Mouse (Mus musculus) lung, postnatal 0 days (tissue): Measurements from ENCODE around the gene Trappc3l. TPM values are rescaled to one million over a fixed set of nuclear protein-coding genes. Genes with fewer than 3 reads are reported as not detected.
A peak's percentile ranks its signal among the peaks of the same experiment; 100 is the strongest.

Source experiments
- ATAC-seq: fragments of 200-750 bp; cut with Nextera tagmentation; 2 replicates; pipeline ENCODE4 v1.8.0; 2017; ENCODE audit warnings: moderate library complexity
- DNase-seq: peaks from one replicate; pipeline ENCODE4 v3.0.0-alpha.2; 2016; ENCODE audit warnings: low spot score
- H3K27ac ChIP-seq: fragments of 300-500 bp; sonication (generic); 2 replicates; pipeline ENCODE4 v1.5.1; 2014; ENCODE audit warnings: antibody characterized with exemption, mild to moderate bottlenecking, low read length, mixed read lengths
- H3K27me3 ChIP-seq: fragments of 300-500 bp; sonication (generic); replicated peaks from 2 replicates; pipeline ENCODE4 v1.6.1; 2014; ENCODE audit warnings: low read length, mixed read lengths; ENCODE audit not compliant: insufficient read depth
- H3K36me3 ChIP-seq: fragments of 300-500 bp; sonication (generic); 2 replicates; pipeline ENCODE4 v1.6.1; 2014; ENCODE audit warnings: low read length, mixed read lengths; ENCODE audit not compliant: insufficient read depth
- H3K4me1 ChIP-seq: fragments of 300-500 bp; sonication (generic); 2 replicates; pipeline ENCODE4 v1.6.1; 2014; ENCODE audit warnings: antibody characterized with exemption, low read depth, low read length, mixed read lengths; ENCODE audit not compliant: insufficient read depth
- H3K4me2 ChIP-seq: fragments of 300-500 bp; sonication (generic); replicated peaks from 2 replicates; pipeline ENCODE4 v1.6.1; 2014; ENCODE audit warnings: low read depth, mild to moderate bottlenecking, low read length, moderate library complexity, mixed read lengths
- H3K4me3 ChIP-seq: fragments of 300-500 bp; sonication (generic); 2 replicates; pipeline ENCODE4 v1.5.1; 2014; ENCODE audit warnings: low read depth, low read length
- H3K9ac ChIP-seq: fragments of 300-500 bp; sonication (generic); replicated peaks from 2 replicates; pipeline ENCODE4 v1.6.1; 2014; ENCODE audit warnings: low read depth, mild to moderate bottlenecking
- H3K9me3 ChIP-seq: fragments of 300-500 bp; sonication (generic); 2 replicates; pipeline ENCODE4 v1.6.1; 2016; ENCODE audit warnings: low read length, mixed read lengths
- CTCF ChIP-seq: IDR thresholded peaks from 2 replicates; pipeline ENCODE4 v1.5.1; 2016; ENCODE audit warnings: antibody characterized with exemption, mild to moderate bottlenecking
- EP300 ChIP-seq: IDR thresholded peaks from 2 replicates; pipeline ENCODE4 v1.6.1; 2016; ENCODE audit warnings: antibody characterized with exemption, mild to moderate bottlenecking, control low read depth
- WGBS: fragments of 180-500 bp; shearing (Covaris S2); extraction: QIAGEN DNeasy Blood & Tissue Kit; methylation state at CpG from one replicate; pipeline ENCODE4 v1.1.7; 2014; 5-methylcytosine and 5-hydroxymethylcytosine counted together
- polyA plus RNA-seq: library from polyadenylated mRNA; unstranded; fragments of >200 nt; fragmentation: Nextera tagmentation; extraction: Ambion mirVana; gene quantifications from 2 replicates; pipeline ENCODE4 v1.2.1, GENCODE M21; 2015

Gene Trappc3l
- polyA plus RNA-seq, 1 experiment from 2014 or later: not detected

DNA sequence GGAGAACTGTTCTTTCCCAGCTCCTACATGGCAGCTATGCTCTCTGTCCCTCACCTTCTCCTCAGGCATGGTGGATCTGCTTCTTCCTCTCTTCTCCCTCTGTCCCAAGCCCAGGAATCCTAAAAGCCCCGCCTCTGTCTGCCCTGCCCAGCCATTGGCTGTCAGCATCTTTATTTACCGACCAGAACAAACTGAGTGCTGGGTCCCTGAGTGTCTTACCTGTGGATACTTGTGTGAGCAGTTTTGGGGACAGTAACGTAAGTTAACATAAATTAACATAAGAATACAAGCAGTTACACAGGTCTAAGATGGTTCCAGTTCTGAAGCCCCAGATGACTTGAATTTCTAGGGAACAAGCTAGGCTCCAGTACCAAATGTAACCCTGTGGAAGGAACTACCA lies 29.2 kb downstream of the Trappc3l start:
- no peak for ATAC-seq
- Histone ChIP-seq H3K27me3 (no peaks in the 10 kb centered on the region), H3K9ac (no peak overlapping the region), H3K9me3 (no peaks in the 10 kb centered on the region), H3K4me2 (no peak overlapping the region), H3K4me3 (no peak overlapping the region), H3K36me3 (no peaks in the 10 kb centered on the region), H3K27ac (no peak overlapping the region), H3K4me1 (no peaks in the 10 kb centered on the region)
- DNase-seq: no peak
- WGBS: 43% methylated on average over 3 of the region's 3 CpGs
- TF ChIP-seq CTCF: no peak
- no peak for TF ChIP-seq EP300

DNA sequence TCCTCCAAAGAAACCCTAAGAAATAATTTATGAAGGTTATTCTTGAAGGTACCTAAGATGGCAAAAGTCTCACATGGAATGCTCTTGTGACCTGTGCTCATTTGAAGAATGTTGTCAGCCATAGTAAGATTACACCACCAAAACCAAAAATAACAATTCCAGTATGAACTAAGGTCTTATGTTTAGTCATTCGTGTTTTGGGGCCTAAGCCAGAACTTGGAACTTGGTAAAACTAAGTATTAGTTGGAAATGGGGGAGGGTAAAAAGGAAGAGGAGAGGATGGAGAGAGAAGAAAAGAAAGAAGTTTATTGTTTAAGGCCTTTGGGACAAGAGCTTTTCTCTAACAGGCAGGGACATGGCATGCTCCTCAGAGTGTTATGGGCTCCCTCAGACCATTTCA lies 32.2 kb downstream of the Trappc3l start:
- no peak for DNase-seq
- Histone ChIP-seq H3K4me2 (no peak overlapping the region), H3K9ac (no peak overlapping the region), H3K4me1 (no peaks in the 10 kb centered on the region), H3K9me3 (no peaks in the 10 kb centered on the region), H3K27me3 (no peaks in the 10 kb centered on the region), H3K36me3 (no peaks in the 10 kb centered on the region), H3K4me3 (no peak overlapping the region), H3K27ac (no peak overlapping the region)
- no peak for ATAC-seq
- 66% methylated on average over 1 of the region's 1 CpGs for WGBS
- no peak for TF ChIP-seq CTCF
- TF ChIP-seq EP300: no peak

DNA sequence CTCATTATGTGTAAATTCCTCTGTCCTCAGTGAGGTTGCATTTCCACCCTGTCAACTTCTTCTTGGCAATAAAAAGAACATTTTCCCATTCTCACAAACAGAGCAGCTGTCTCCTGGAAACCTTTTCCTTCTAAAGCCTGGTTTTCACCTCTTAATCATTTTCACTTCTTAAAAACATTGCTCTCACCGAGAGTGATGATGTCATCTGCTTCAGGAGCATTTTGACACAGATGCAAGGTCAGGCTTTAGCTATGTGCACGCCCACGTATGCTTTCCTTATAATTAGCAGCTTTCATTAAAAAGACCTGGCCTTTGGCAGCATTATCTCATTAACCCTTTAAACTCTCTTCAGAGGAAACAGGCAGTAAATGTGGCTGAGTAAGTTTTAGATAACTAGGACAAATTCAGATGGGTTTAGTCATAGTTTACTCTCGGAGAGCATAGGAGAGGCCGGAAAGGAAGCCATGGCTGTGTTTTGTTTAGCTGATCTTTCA lies 33.6 kb downstream of the Trappc3l start:
- H3K36me3 ChIP-seq: no peaks in the 10 kb centered on the region
- no peak overlapping the region for H3K4me2 ChIP-seq
- no peak for TF ChIP-seq EP300
- TF ChIP-seq CTCF: no peak
- no peak overlapping the region for H3K4me3 ChIP-seq
- 0 out of 2 replicates have a peak, but pooled peaks have one; percentile 21 for ATAC-seq
- no peaks in the 10 kb centered on the region for H3K9me3 ChIP-seq
- no peak overlapping the region for H3K9ac ChIP-seq
- H3K27ac ChIP-seq: no peak overlapping the region
- no peaks in the 10 kb centered on the region for H3K27me3 ChIP-seq
- 34% methylated on average over 5 of the region's 5 CpGs for WGBS
- peak; percentile 18 for DNase-seq
- H3K4me1 ChIP-seq: no peaks in the 10 kb centered on the region

DNA sequence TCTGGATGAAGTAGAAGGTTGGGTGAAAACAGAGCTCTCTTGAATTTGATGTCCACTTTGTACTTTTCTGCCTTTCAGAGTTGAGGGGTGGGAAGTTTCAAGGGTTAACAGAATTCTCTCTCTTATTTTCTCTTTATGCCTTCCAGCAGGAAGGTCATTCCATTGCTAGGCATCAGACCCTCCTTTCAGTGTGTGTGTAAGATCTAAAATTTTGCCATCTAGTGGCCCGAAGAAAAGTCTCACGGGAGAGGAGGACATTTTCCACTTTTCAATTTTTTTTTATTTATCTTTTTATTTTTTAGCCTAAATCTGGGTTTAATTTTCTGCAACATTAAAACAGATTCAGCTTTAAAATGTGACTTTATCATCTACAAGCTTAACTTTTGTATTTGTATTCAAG lies 34.3 kb downstream of the Trappc3l start:
- Histone ChIP-seq H3K4me1 (no peaks in the 10 kb centered on the region), H3K9me3 (no peaks in the 10 kb centered on the region), H3K4me2 (no peak overlapping the region), H3K27me3 (no peaks in the 10 kb centered on the region), H3K36me3 (no peaks in the 10 kb centered on the region), H3K27ac (no peak overlapping the region), H3K4me3 (no peak overlapping the region), H3K9ac (no peak overlapping the region)
- DNase-seq (no peak), ATAC-seq (no peak)
- 35% methylated on average over 2 of the region's 2 CpGs for WGBS
- TF ChIP-seq CTCF: no peak
- no peak for TF ChIP-seq EP300

- H3K4me2 ChIP-seq: no peak overlapping the region
- 66% methylated on average over 5 of the region's 5 CpGs for WGBS
- no peak overlapping the region for H3K9ac ChIP-seq
- no peak for ATAC-seq
- no peak overlapping the region for H3K27ac ChIP-seq
- H3K4me1 ChIP-seq: no peaks in the 10 kb centered on the region
- TF ChIP-seq CTCF (no peak), EP300 (no peak)
- no peak overlapping the region for H3K4me3 ChIP-seq
- DNase-seq: no peak
- no peaks in the 10 kb centered on the region for H3K27me3 ChIP-seq
- H3K36me3 ChIP-seq: no peaks in the 10 kb centered on the region
- no peaks in the 10 kb centered on the region for H3K9me3 ChIP-seq
Observed at GRCm38 (mm10) chr10:34074522-34075200, 37.3 kb downstream of the Trappc3l start.

- WGBS: 54% methylated on average over 1 of the region's 1 CpGs
- Histone ChIP-seq H3K27ac (no peak overlapping the region), H3K27me3 (no peaks in the 10 kb centered on the region), H3K36me3 (no peaks in the 10 kb centered on the region), H3K9me3 (no peaks in the 10 kb centered on the region), H3K4me3 (no peak overlapping the region), H3K4me2 (no peak overlapping the region), H3K9ac (no peak overlapping the region), H3K4me1 (no peaks in the 10 kb centered on the region)
- TF ChIP-seq EP300 (no peak), CTCF (no peak)
- ATAC-seq (no peak), DNase-seq (no peak)
Observed at GRCm38 (mm10) chr10:34086514-34086913, 49.1 kb downstream of the Trappc3l start.
